Mouse (Mus musculus) CH12.LX (cell line): ENCODE data around the gene Inpp5a.

ENCODE experiments used
- CTCF ChIP-seq, 2 experiments: IDR thresholded peaks in 1 of 2; conservative IDR thresholded peaks in 1 of 2; 2 replicates each; pipeline ENCODE4 v1.5.1; 2011 to 2012; ENCODE audit warnings: low read depth in 2 of 2, low read length in 2 of 2, improper control_type of control experiment in 1 of 2, inconsistent platforms in 1 of 2, mild to moderate bottlenecking in 1 of 2, moderate library complexity in 1 of 2
- EP300 ChIP-seq: IDR thresholded peaks from 2 replicates; pipeline ENCODE4 v1.6.1; 2011; ENCODE audit warnings: low read length, improper control_type of control experiment
- PAX5 ChIP-seq: IDR thresholded peaks from 2 replicates; pipeline ENCODE4 v1.6.1; 2012; ENCODE audit warnings: low read length, inconsistent platforms, mixed read lengths
- POLR2A ChIP-seq: IDR thresholded peaks from 2 replicates; pipeline ENCODE4 v1.6.1; 2011; ENCODE audit warnings: low read depth, mild to moderate bottlenecking, improper control_type of control experiment, low read length
- POLR2AphosphoS2 ChIP-seq: IDR thresholded peaks from 2 replicates; pipeline ENCODE4 v1.6.1; 2011; ENCODE audit warnings: low read depth, low read length, improper control_type of control experiment
- SIN3A ChIP-seq: IDR thresholded peaks from 2 replicates; pipeline ENCODE4 v1.6.1; 2012; ENCODE audit warnings: low read length, improper control_type of control experiment, inconsistent platforms
- UBTF ChIP-seq: IDR thresholded peaks from 2 replicates; pipeline ENCODE4 v1.6.1; 2012; ENCODE audit warnings: low read depth, mild to moderate bottlenecking, inconsistent platforms, low read length, improper control_type of control experiment, moderate library complexity
- ZMIZ1 ChIP-seq: IDR thresholded peaks from 2 replicates; pipeline ENCODE4 v1.6.1; 2012; ENCODE audit warnings: low read depth, mild to moderate bottlenecking, inconsistent platforms, low read length, improper control_type of control experiment

GRCm38 (mm10) chr7:139363281-139364004, 25.5 kb upstream of the Inpp5a start:
- TF ChIP-seq SIN3A: no peak
- no peak for TF ChIP-seq CTCF (conservative IDR thresholded peaks at IDR 0.05 in 1 of 2, IDR thresholded peaks at IDR 0.05 in 1 of 2; ENCODE audit: low read depth in 2 of 2, low read length in 2 of 2)
- TF ChIP-seq POLR2AphosphoS2: no peak
- no peak for TF ChIP-seq ZMIZ1
- TF ChIP-seq EP300: no peak
- TF ChIP-seq PAX5: no peak
- TF ChIP-seq UBTF: no peak
- no peak for TF ChIP-seq POLR2A
